Mouse (Mus musculus) thymus, adult 2 months (tissue): ENCODE measurements around the gene Nanos3.

Source experiments
- CTCF ChIP-seq: fragments of 200-500 bp; IDR thresholded peaks from 2 replicates; pipeline ENCODE4 v1.5.1; 2012; ENCODE audit warnings: mild to moderate bottlenecking, control low read depth, low read length, moderate library complexity, borderline replicate concordance; ENCODE audit not compliant: control insufficient read depth, poor library complexity, insufficient read depth; ENCODE audit errors: extremely low read depth
- POLR2A ChIP-seq: fragments of 200-500 bp; IDR thresholded peaks from 2 replicates; pipeline ENCODE4 v1.6.1; 2012; ENCODE audit warnings: mild to moderate bottlenecking, low read length, control low read depth, moderate library complexity; ENCODE audit not compliant: control insufficient read depth, poor library complexity, insufficient read depth; ENCODE audit errors: extremely low read depth

- no peak for TF ChIP-seq CTCF
- TF ChIP-seq POLR2A = no peak
These were observed 57.7 kb downstream of the Nanos3 start for GRCm38 (mm10) chr8:84127202-84127901.
